Mouse (Mus musculus) brown adipose tissue, adult 24 weeks (tissue): ENCODE results near the gene Gm973. TPM values are rescaled to one million over a fixed set of nuclear protein-coding genes. Genes with fewer than 3 reads are reported as not detected.

Experiments
- H3K27ac ChIP-seq: fragments of 200-500 bp; replicated peaks from 2 replicates; pipeline ENCODE4 v1.5.1; 2012; ENCODE audit warnings: low read depth, mild to moderate bottlenecking, low read length
- H3K4me1 ChIP-seq: fragments of 200-500 bp; 2 replicates; pipeline ENCODE4 v1.6.1; 2012; ENCODE audit warnings: low read length, mixed read lengths; ENCODE audit not compliant: control insufficient read depth, insufficient read depth, insufficient read length
- H3K4me3 ChIP-seq: fragments of 200-500 bp; 2 replicates; pipeline ENCODE4 v1.5.1; 2012; ENCODE audit warnings: low read depth, mild to moderate bottlenecking, low read length, moderate library complexity; ENCODE audit not compliant: insufficient read depth
- polyA plus RNA-seq: library from polyadenylated mRNA; stranded (reverse); fragments of >200 nt; gene quantifications from 2 replicates; pipeline ENCODE4 v1.2.4, GENCODE M21; 2012; ENCODE audit not compliant: missing spikeins, insufficient read depth, insufficient read length

The Gm973 gene
- polyA plus RNA-seq, 1 experiment = 1.9 TPM

DNA sequence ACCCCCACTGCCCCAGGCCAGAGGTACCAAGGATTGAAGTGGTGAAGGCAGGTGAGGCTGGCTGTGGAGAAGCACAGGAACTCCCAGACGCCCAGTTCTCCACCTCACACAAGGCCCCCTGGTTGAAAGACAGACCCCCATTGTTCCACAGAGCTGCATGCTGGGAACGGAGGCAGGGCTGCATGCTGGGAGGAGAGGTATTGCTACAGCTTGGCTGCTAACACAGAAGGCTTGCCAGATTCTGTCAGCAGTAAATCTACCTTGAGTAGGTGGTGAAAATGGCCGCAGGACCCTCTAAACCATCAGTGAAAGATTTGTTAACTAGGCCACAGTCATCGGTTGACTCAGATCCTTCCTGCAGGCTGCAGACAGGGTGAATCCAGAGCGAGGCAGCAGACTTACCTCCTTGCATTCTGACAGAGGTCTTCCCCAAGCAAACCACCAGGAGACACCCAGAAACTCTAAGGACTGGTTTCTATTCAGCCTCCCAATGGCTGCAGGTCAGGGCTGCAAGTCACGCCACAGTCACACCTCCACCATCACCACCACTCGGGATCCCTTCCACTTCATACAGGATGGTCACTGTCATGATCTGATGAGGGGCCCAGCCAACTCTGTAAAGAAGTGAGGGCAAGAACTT is 33.1 kb downstream of the Gm973 start:
- Histone ChIP-seq H3K4me1 (no peaks in the 10 kb centered on the region), H3K27ac (no peak overlapping the region), H3K4me3 (no peak overlapping the region)

DNA sequence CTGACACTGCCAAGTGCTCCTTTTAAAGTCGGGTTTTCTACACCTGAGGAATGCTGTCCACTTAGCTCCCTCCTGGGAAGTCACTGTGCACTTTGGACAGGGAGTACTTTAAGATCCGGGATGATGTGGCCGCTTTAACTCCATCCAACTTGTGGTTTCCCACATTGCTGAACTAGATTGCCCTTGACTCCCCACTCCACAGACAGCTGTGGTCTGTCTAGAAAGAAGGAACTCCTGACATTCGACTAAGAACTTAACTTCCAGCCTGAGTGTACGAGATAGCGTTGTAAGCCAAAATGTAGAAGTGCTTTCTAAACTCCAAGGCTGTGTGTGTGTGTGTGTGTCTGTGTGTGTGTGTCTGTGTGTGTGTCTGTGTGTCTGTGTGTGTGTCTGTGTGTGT is 34.2 kb downstream of the Gm973 start:
- H3K4me1 ChIP-seq = no peaks in the 10 kb centered on the region
- H3K4me3 ChIP-seq = no peak overlapping the region
- no peak overlapping the region for H3K27ac ChIP-seq

DNA sequence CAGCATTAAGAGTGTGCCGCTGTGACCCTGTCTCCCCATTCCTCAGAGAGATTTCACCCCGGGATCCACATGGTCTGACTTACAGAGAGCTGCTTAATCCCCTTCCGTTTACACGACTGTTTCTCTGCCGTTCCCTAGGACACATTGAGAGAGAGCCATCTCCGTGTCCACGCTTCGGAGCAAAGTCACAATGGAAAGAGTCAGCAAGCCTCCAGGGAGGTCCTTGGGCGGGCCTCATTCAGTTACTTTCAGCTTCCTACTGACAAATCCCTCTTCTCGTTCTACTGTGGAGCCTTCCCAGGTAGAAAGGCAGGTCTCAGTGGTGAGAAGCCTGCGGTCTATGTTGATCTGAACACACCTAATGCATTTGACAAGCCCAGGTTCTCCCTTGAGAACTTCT is 34.9 kb downstream of the Gm973 start:
- no peak overlapping the region for H3K4me3 ChIP-seq

DNA sequence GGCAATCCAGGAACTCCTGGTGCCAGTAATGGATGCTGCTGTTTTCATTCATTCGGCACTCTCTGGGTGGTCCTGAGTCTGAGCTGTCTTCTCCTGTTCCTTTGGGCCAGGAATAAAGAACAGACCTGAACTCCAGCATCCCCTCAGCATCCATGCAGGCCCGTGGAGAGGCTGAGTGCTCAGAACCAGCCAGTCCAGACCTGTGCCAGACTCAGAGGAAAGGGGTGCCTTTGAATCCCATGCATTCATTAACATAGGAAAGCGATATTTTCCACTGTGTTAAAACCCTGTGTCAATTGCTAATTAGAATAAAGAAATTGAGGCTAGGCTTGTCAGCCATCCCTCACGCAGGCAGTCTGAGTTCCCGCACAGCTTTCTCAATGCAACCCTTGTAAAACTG is 37.6 kb downstream of the Gm973 start:
- no peaks in the 10 kb centered on the region for H3K4me1 ChIP-seq
- no peak overlapping the region for H3K4me3 ChIP-seq
- H3K27ac ChIP-seq = no peak overlapping the region

More for the DNA sequence above, 34.9 kb downstream of the Gm973 start:
- Histone ChIP-seq H3K27ac (no peak overlapping the region), H3K4me1 (no peaks in the 10 kb centered on the region)

DNA sequence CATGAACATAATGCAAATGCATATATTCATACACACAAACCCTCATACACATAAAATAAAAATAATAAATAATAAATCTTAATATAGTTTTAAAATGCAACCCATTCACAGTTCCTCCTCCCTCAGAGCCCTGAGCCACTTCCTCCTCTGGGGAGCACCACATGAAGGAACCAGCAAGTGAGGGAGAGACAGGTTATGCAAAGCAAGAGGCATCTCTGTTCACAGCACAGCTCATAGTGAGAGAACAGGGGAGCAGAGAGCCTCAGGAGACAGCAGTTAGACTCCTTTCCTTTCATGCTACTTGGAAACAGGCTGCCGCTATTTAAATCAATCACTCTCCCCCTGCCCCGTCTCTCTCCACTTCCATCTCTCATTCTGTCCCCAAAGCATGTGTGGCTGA is 47.5 kb downstream of the Gm973 start:
- H3K27ac ChIP-seq = no peak overlapping the region
- no peak overlapping the region for H3K4me3 ChIP-seq
- H3K4me1 ChIP-seq = no peaks in the 10 kb centered on the region

DNA sequence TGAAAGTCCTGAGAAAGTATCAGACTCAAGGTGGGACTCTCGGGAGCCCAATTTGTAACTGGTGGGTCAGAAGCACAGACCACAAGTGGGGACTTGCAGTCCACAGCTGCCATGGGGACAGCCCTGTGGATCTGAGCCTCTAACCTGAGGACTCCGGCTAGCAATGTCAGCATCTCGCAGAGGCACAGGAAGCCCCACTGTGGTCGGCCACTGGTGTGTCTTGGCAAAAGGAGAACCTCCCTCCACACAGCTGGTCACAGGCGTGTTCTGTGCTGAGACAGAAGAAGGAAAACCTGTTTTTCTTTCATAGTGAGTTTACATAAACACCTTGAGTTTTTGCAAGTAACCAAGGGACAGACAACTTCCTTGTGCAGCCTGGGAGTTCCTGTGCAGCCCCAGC is 49.7 kb downstream of the Gm973 start:
- Histone ChIP-seq H3K4me3 (no peak overlapping the region), H3K4me1 (peaks cover 3% of the 10 kb centered on the region; the same call in 1 of the 2 replicates), H3K27ac (no peak overlapping the region)

DNA sequence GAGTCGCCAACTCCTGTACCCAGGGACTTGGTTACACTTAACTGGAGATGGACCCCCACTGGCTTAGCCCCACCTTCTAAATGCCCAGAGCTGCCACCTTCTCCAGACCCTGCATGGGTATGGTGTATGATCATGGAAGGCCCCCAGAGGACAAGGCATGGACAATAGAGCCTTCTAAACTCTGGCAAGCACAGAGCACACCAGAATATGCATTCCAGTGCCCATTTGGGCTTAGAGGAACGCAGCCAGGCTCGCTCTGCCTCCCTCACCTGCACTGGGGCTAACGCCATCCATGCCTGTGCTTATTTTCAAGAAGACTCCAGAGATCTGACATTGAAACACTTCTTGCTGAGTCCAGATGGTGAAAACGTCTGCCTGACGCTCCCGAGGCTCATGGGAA is 50.2 kb downstream of the Gm973 start:
- Histone ChIP-seq H3K4me3 (no peak overlapping the region), H3K4me1 (peaks cover 3% of the 10 kb centered on the region; the same call in 1 of the 2 replicates), H3K27ac (no peak overlapping the region)

DNA sequence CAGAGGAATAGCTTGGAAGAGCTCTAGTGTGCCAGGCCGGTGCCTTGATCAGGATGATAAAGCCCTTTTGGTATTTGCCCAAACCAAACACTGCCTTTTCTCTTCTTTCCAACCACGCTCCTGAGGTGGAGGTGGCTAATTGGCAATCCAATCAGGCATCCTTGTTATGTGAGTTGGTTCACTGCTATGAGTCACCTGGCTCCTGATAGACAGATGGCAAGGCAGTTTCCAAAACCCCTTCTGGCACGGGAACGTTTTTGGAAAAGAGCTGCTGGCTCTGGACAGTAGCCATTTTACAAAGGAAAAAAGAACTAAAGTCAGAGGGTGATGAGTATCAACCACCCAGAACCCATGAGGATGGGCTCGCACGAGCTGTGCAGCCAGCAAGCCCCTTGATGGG is 50.9 kb downstream of the Gm973 start:
- peaks cover 3% of the 10 kb centered on the region; the same call in 1 of the 2 replicates for H3K4me1 ChIP-seq
- no peak overlapping the region for H3K4me3 ChIP-seq
- no peak overlapping the region for H3K27ac ChIP-seq

DNA sequence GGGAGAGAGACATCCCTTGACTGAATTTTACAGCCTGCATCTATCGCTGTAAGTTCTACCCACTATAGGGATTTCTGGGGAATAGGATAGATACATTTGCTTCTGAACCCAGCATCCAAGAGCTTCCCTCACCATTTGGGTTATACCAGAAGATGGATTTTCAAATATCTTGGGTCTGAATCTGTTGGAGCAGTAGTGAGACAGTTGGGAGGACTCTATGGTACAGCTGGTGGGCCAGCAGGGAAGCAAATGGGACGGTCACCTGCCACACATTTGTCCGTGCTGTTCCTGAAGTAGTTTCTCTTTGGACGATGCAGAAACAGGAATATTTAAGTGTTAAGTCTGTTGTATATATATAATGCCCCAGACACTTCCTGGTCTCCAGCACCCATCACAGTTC is 51.5 kb downstream of the Gm973 start:
- Histone ChIP-seq H3K27ac (no peak overlapping the region), H3K4me1 (peaks cover 3% of the 10 kb centered on the region; the same call in 1 of the 2 replicates), H3K4me3 (no peak overlapping the region)

DNA sequence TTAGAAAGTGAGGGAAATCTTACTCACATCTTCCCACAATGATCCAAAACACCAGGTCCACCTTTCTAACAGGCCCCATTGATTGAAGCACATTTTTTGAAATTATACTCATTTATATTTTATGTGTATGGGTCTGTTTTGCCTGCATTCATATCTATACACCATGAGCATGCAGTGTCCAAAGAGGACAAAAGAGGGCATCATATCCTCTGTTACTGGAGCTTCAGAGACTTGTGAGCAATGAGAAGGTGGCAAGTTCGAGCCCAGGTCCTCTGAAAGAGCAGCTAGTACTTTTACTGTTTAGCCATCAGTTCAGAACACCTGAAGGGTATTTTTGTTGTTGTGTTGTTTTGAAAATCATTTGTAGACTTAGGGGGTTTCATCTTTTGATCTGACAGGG is 52.2 kb downstream of the Gm973 start:
- H3K4me3 ChIP-seq = no peak overlapping the region
- H3K27ac ChIP-seq = no peak overlapping the region
- peaks cover 3% of the 10 kb centered on the region; the same call in 1 of the 2 replicates for H3K4me1 ChIP-seq

DNA sequence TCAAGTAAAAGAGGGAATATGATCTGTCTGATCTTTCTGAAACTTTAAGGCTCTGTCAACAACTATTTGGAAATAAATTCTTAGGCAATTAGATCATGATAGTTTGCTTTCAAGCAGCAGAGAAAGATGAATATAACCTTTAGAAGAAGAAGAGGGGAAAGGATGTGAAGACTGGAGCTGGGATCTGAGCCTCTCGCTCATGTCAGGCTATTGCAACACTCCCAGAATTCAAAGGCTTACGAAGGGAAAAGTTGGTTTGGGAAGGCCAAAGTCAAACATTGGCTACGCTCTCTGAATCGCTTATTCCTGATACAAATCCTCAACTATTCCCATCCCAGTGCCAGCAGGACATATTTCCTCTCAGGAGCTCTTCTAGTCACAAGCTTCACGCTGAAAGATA is 53.2 kb downstream of the Gm973 start:
- Histone ChIP-seq H3K27ac (no peak overlapping the region), H3K4me3 (no peak overlapping the region), H3K4me1 (peaks cover 3% of the 10 kb centered on the region; the same call in 1 of the 2 replicates)

DNA sequence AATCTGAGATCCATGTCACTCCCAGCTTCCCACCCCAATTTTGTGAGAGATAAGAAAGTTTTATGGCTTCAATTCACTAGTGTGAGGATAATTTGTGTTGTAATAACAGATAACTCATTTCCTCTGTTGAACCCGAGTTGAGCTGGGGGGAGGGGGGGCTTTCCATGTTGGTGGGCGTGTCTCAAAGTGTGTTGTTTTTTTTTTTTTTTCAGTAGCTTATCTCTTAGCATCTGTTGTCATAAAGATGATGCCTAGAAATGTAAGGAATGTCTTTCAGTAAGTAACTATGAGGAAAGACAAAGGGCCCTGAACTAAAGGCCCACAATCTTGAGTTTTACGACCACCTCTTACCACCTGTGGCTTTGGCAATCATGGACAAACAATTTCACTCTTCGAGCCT is 54.7 kb downstream of the Gm973 start:
- Histone ChIP-seq H3K4me1 (peaks cover 3% of the 10 kb centered on the region; the same call in 1 of the 2 replicates), H3K4me3 (no peak overlapping the region), H3K27ac (0 out of 2 replicates have a peak overlapping the region, but pooled peaks have one; percentile 6)

DNA sequence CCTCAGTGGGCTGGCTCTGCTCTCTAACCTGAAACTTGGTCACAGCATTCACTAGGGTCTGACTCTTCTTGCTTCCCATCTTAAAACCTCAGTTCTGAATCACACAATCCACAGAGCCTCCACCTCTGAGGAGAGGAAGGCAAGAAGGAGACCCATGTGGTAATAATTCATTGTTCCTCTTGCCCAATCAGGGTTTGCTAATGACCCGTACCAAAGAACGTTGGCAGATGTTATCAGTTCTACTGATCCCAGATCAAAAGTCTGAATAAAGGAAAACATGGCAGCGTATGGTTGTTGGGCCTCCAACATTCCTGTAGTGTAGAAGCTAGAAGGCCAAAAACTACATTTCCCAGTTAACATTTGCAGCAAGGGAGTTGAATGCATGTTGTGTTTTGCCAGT is 55.4 kb downstream of the Gm973 start:
- Histone ChIP-seq H3K4me1 (peaks cover 3% of the 10 kb centered on the region; the same call in 1 of the 2 replicates), H3K4me3 (no peak overlapping the region), H3K27ac (peak overlapping the region; percentile 28; the same call in 1 of the 2 replicates)

DNA sequence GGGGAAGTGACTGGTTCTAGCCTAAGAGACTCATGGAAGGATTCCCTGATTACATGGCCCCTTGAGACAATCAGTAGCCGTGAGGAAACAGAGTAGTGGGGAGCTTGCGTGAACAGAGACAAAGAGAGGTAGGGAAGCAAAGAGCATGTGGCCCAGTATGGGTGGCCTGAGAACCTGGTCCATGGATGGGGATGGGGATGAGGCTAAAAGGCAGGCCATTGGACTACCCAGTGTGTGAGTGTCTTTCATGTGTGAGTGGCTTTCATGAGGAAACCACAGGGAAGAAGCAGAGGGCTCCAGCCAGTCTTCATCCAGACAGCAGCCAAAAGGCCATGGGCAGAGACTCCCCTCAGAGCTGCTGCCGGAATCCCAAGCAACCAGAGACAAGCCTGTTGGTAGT is 57.8 kb downstream of the Gm973 start:
- H3K27ac ChIP-seq = no peak overlapping the region

DNA sequence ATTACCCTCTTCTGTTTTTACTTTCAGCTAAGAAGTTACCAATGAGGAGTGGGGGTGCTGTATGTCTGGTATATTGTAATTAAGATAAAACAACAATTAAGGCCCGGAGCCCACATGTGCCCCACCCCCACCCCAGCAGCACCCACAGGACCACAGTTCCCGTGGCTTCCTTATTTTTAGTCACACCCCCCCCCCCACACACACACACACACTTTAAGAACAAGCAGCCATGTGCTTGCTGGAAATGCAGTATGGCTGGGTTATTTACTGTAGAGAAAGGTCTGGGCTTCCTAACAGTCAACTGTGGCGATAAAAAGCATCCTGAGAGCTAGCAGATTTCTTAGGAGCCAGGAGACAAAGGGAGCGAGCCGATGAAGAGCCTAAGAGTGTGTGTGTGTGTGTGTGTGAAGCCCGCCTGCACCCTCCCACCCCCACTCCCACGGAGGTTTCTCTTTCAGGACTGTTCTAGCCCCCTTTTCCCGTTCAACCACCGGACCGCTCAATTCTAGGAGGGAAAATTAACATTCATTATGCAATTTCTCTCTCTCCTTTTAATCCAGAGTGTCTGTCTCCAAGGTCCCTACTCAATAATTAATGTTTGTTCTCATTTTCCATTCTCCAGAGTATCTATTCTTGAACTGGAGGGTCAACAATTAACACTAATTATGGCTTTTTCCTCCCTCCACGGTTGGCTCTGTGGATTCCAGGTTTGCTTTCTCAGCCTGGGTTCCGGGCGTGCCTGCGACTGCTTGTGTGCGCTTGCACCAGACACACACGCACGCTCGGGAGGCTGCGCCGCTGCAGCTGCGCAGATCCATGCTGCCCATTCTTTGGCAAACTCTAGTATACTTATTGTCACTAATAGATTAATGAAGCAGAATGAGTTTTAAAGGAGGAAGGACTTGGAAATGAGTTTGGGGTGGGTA is 58.5 kb downstream of the Gm973 start:
- Histone ChIP-seq H3K27ac (no peak overlapping the region), H3K4me3 (no peak overlapping the region)

More for the DNA sequence above, 57.8 kb downstream of the Gm973 start:
- Histone ChIP-seq H3K4me3 (no peak overlapping the region), H3K4me1 (peaks cover 3% of the 10 kb centered on the region; the same call in 1 of the 2 replicates)

More for the DNA sequence above, 58.5 kb downstream of the Gm973 start:
- peaks cover 3% of the 10 kb centered on the region; the same call in 1 of the 2 replicates for H3K4me1 ChIP-seq
